Mouse (Mus musculus): ENCODE measurements at regions not wholly inside any gene's neighbourhood (a gene's known extent, or its start where the extent isn't known, plus 50 kb on each side); places are given as distances from the start of the nearest gene placed in this dataset.

DNA sequence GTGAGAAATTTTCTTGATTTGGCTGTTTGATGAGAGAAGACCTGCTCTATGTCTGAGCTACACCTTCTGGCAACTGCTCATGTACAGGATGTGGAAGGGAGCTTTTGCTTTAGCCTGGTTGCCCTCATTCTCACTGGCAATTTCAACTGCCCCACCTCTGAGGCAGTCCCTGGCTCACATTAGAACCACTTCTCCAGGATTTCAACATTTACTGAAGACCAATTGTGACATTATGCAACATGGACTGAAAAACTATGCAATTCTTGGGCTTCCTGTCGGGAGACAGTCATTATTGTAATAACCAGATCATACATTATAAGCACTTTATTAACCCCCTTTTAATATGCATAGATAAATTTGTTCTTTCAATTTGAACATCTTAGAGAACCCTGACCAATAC is 107.6 kb upstream of the Nyap2 start:
- TF ChIP-seq CTCF (IDR thresholded peaks at IDR 0.05) (no peak), EP300 (IDR thresholded peaks at IDR 0.05) (no peak)
